Mouse (Mus musculus): ENCODE results near the gene Atp13a2. TPM values are rescaled to one million over a fixed set of nuclear protein-coding genes. Genes with fewer than 3 reads are reported as not detected.

The Atp13a2 gene
- polyA plus RNA-seq, 1 experiment from 2014 or later = 34.9 TPM

- Histone ChIP-seq H3K27ac (ENCODE audit: low read depth, low read length) (no peak overlapping the region), H3K4me3 (ENCODE audit: low read depth, low read length) (no peak overlapping the region), H3K36me3 (ENCODE audit: control insufficient read depth, insufficient read depth, low read length) (no peaks in the 10 kb centered on the region), H3K27me3 (ENCODE audit: control insufficient read depth, insufficient read depth, low read length) (no peaks in the 10 kb centered on the region), H3K9ac (ENCODE audit: low read depth, low read length) (no peak overlapping the region), H3K9me3 (ENCODE audit: control insufficient read depth, low read length) (no peaks in the 10 kb centered on the region), H3K4me2 (replicated peaks; ENCODE audit: low read depth, low read length) (no peak overlapping the region), H3K4me1 (replicated peaks; ENCODE audit: control insufficient read depth, insufficient read depth, low read length) (no peaks in the 10 kb centered on the region)
- WGBS = 80% methylated on average over 8 of the region's 8 CpGs
- DNase-seq (ENCODE audit: low spot score) (no peak), ATAC-seq (ENCODE audit: low FRiP score) (no peak)
Observed at GRCm38 (mm10) chr4:140949052-140949451, 37.6 kb upstream of the Atp13a2 start.

GRCm38 (mm10) chr4:140949616-140950015 lies 37.1 kb upstream of the Atp13a2 start:
- Histone ChIP-seq H3K9ac (ENCODE audit: low read depth, low read length) (no peak overlapping the region), H3K36me3 (ENCODE audit: control insufficient read depth, insufficient read depth, low read length) (no peaks in the 10 kb centered on the region), H3K9me3 (ENCODE audit: control insufficient read depth, low read length) (no peaks in the 10 kb centered on the region), H3K27me3 (ENCODE audit: control insufficient read depth, insufficient read depth, low read length) (no peaks in the 10 kb centered on the region), H3K4me3 (ENCODE audit: low read depth, low read length) (no peak overlapping the region), H3K4me2 (replicated peaks; ENCODE audit: low read depth, low read length) (no peak overlapping the region), H3K4me1 (replicated peaks; ENCODE audit: control insufficient read depth, insufficient read depth, low read length) (no peaks in the 10 kb centered on the region), H3K27ac (ENCODE audit: low read depth, low read length) (no peak overlapping the region)
- no peak for ATAC-seq (ENCODE audit: low FRiP score)
- DNase-seq (ENCODE audit: low spot score) = no peak
- WGBS = 86% methylated on average over 16 of the region's 16 CpGs

GRCm38 (mm10) chr4:140950574-140950973 lies 36.1 kb upstream of the Atp13a2 start:
- Histone ChIP-seq H3K36me3 (ENCODE audit: control insufficient read depth, insufficient read depth, low read length) (no peaks in the 10 kb centered on the region), H3K4me3 (ENCODE audit: low read depth, low read length) (no peak overlapping the region), H3K27me3 (ENCODE audit: control insufficient read depth, insufficient read depth, low read length) (no peaks in the 10 kb centered on the region), H3K4me1 (replicated peaks; ENCODE audit: control insufficient read depth, insufficient read depth, low read length) (no peaks in the 10 kb centered on the region), H3K27ac (ENCODE audit: low read depth, low read length) (no peak overlapping the region), H3K4me2 (replicated peaks; ENCODE audit: low read depth, low read length) (no peak overlapping the region), H3K9me3 (ENCODE audit: control insufficient read depth, low read length) (no peaks in the 10 kb centered on the region), H3K9ac (ENCODE audit: low read depth, low read length) (no peak overlapping the region)
- 87% methylated on average over 3 of the region's 3 CpGs for WGBS
- no peak for DNase-seq (ENCODE audit: low spot score)
- no peak for ATAC-seq (ENCODE audit: low FRiP score)

- no peaks in the 10 kb centered on the region for H3K9me3 ChIP-seq (ENCODE audit: control insufficient read depth, low read length)
- H3K27me3 ChIP-seq (ENCODE audit: control insufficient read depth, insufficient read depth, low read length) = no peaks in the 10 kb centered on the region
- no peak overlapping the region for H3K4me2 ChIP-seq (replicated peaks; ENCODE audit: low read depth, low read length)
- DNase-seq (ENCODE audit: low spot score) = no peak
- H3K4me3 ChIP-seq (ENCODE audit: low read depth, low read length) = no peak overlapping the region
- no peak for ATAC-seq (ENCODE audit: low FRiP score)
- no peaks in the 10 kb centered on the region for H3K36me3 ChIP-seq (ENCODE audit: control insufficient read depth, insufficient read depth, low read length)
- no peaks in the 10 kb centered on the region for H3K4me1 ChIP-seq (replicated peaks; ENCODE audit: control insufficient read depth, insufficient read depth, low read length)
- no peak overlapping the region for H3K9ac ChIP-seq (ENCODE audit: low read depth, low read length)
- WGBS = 89% methylated on average over 18 of the region's 18 CpGs
- H3K27ac ChIP-seq (ENCODE audit: low read depth, low read length) = no peak overlapping the region
Observed at GRCm38 (mm10) chr4:140951861-140952641, 34.6 kb upstream of the Atp13a2 start.

GRCm38 (mm10) chr4:140957131-140957702 lies 29.5 kb upstream of the Atp13a2 start:
- no peaks in the 10 kb centered on the region; the same call in 1 of the 2 replicates for H3K27me3 ChIP-seq (ENCODE audit: control insufficient read depth, insufficient read depth, low read length)
- H3K4me3 ChIP-seq (ENCODE audit: low read depth, low read length) = peak overlapping the region; percentile 33
- DNase-seq (ENCODE audit: low spot score) (no peak), ATAC-seq (ENCODE audit: low FRiP score) (no peak)
- peaks cover 3% of the 10 kb centered on the region; the same call in 1 of the 2 replicates for H3K4me1 ChIP-seq (replicated peaks; ENCODE audit: control insufficient read depth, insufficient read depth, low read length)
- no peak overlapping the region; the same call in 1 of the 2 replicates for H3K9ac ChIP-seq (ENCODE audit: low read depth, low read length)
- no peak overlapping the region for H3K27ac ChIP-seq (ENCODE audit: low read depth, low read length)
- 8% methylated on average over 17 of the region's 17 CpGs for WGBS
- peak overlapping the region; percentile 36 for H3K4me2 ChIP-seq (replicated peaks; ENCODE audit: low read depth, low read length)
- H3K9me3 ChIP-seq (ENCODE audit: control insufficient read depth, low read length) = no peaks in the 10 kb centered on the region
- no peaks in the 10 kb centered on the region for H3K36me3 ChIP-seq (ENCODE audit: control insufficient read depth, insufficient read depth, low read length)

GRCm38 (mm10) chr4:140957725-140958124 lies 28.9 kb upstream of the Atp13a2 start:
- H3K9me3 ChIP-seq (ENCODE audit: control insufficient read depth, low read length) = no peaks in the 10 kb centered on the region
- H3K4me3 ChIP-seq (ENCODE audit: low read depth, low read length) = peak overlapping the region; percentile 33
- peak overlapping the region; percentile 1; the same call in 1 of the 2 replicates for H3K9ac ChIP-seq (ENCODE audit: low read depth, low read length)
- no peak overlapping the region for H3K27ac ChIP-seq (ENCODE audit: low read depth, low read length)
- no peaks in the 10 kb centered on the region for H3K36me3 ChIP-seq (ENCODE audit: control insufficient read depth, insufficient read depth, low read length)
- WGBS = 3% methylated on average over 13 of the region's 13 CpGs
- peaks cover 3% of the 10 kb centered on the region; the same call in 1 of the 2 replicates for H3K4me1 ChIP-seq (replicated peaks; ENCODE audit: control insufficient read depth, insufficient read depth, low read length)
- peak; percentile 83 for DNase-seq (ENCODE audit: low spot score)
- H3K4me2 ChIP-seq (replicated peaks; ENCODE audit: low read depth, low read length) = peak overlapping the region; percentile 36
- ATAC-seq (ENCODE audit: low FRiP score) = peak; percentile 34; the same call in 1 of the 2 replicates
- H3K27me3 ChIP-seq (ENCODE audit: control insufficient read depth, insufficient read depth, low read length) = no peaks in the 10 kb centered on the region; the same call in 1 of the 2 replicates

- Histone ChIP-seq H3K27ac (ENCODE audit: low read depth, low read length) (no peak overlapping the region), H3K4me1 (replicated peaks; ENCODE audit: control insufficient read depth, insufficient read depth, low read length) (peaks cover 3% of the 10 kb centered on the region), H3K27me3 (ENCODE audit: control insufficient read depth, insufficient read depth, low read length) (no peaks in the 10 kb centered on the region; the same call in 1 of the 2 replicates), H3K36me3 (ENCODE audit: control insufficient read depth, insufficient read depth, low read length) (no peaks in the 10 kb centered on the region), H3K4me3 (ENCODE audit: low read depth, low read length) (no peak overlapping the region), H3K9me3 (ENCODE audit: control insufficient read depth, low read length) (no peaks in the 10 kb centered on the region), H3K4me2 (replicated peaks; ENCODE audit: low read depth, low read length) (no peak overlapping the region), H3K9ac (ENCODE audit: low read depth, low read length) (no peak overlapping the region)
- DNase-seq (ENCODE audit: low spot score) (no peak), ATAC-seq (ENCODE audit: low FRiP score) (no peak)
- WGBS = 60% methylated on average over 6 of the region's 6 CpGs
Observed at GRCm38 (mm10) chr4:140958319-140958718, 28.4 kb upstream of the Atp13a2 start.

- no peaks in the 10 kb centered on the region; the same call in 1 of the 2 replicates for H3K27me3 ChIP-seq (ENCODE audit: control insufficient read depth, insufficient read depth, low read length)
- H3K27ac ChIP-seq (ENCODE audit: low read depth, low read length) = no peak overlapping the region
- DNase-seq (ENCODE audit: low spot score) (no peak), ATAC-seq (ENCODE audit: low FRiP score) (no peak)
- no peak overlapping the region for H3K4me3 ChIP-seq (ENCODE audit: low read depth, low read length)
- H3K36me3 ChIP-seq (ENCODE audit: control insufficient read depth, insufficient read depth, low read length) = no peaks in the 10 kb centered on the region
- peaks cover 3% of the 10 kb centered on the region for H3K4me1 ChIP-seq (replicated peaks; ENCODE audit: control insufficient read depth, insufficient read depth, low read length)
- H3K9ac ChIP-seq (ENCODE audit: low read depth, low read length) = no peak overlapping the region
- WGBS = 93% methylated on average over 7 of the region's 7 CpGs
- H3K9me3 ChIP-seq (ENCODE audit: control insufficient read depth, low read length) = no peaks in the 10 kb centered on the region
- H3K4me2 ChIP-seq (replicated peaks; ENCODE audit: low read depth, low read length) = no peak overlapping the region
Observed at GRCm38 (mm10) chr4:140959128-140959679, 27.5 kb upstream of the Atp13a2 start.

Measured in hindbrain, embryonic 11.5 days (tissue).